Mouse (Mus musculus): Measurements from ENCODE around the gene Ttc6. TPM values are rescaled to one million over a fixed set of nuclear protein-coding genes. Genes with fewer than 3 reads are reported as not detected.

Gene Ttc6
- not detected in 2 replicates for total RNA-seq (2014; fragmentation: Nextera tagmentation)
- not detected in 2 replicates for total RNA-seq (2017)

GRCm38 (mm10) chr12:57563909-57564308, at the start of gene Ttc6:
TSS of gene Ttc6 (plus strand) at chr12:57564113.
- ATAC-seq (replicated peaks; ENCODE audit: low FRiP score, low TSS enrichment, poor library complexity, severe bottlenecking): no peak

- ATAC-seq (replicated peaks; ENCODE audit: low FRiP score, low TSS enrichment, poor library complexity, severe bottlenecking): no peak
Observed at GRCm38 (mm10) chr12:57514552-57514951, 49.4 kb upstream of the Ttc6 start.

- ATAC-seq (replicated peaks; ENCODE audit: low FRiP score, low TSS enrichment, poor library complexity, severe bottlenecking): no peak
Observed at GRCm38 (mm10) chr12:57515702-57516377, 48.1 kb upstream of the Ttc6 start.

GRCm38 (mm10) chr12:57528335-57528734, 35.6 kb upstream of the Ttc6 start:
- ATAC-seq (replicated peaks; ENCODE audit: low FRiP score, low TSS enrichment, poor library complexity, severe bottlenecking): no peak

GRCm38 (mm10) chr12:57530474-57530873, 33.4 kb upstream of the Ttc6 start:
- ATAC-seq (replicated peaks; ENCODE audit: low FRiP score, low TSS enrichment, poor library complexity, severe bottlenecking): no peak

GRCm38 (mm10) chr12:57534517-57534878, 29.4 kb upstream of the Ttc6 start:
- ATAC-seq (replicated peaks; ENCODE audit: low FRiP score, low TSS enrichment, poor library complexity, severe bottlenecking): no peak

GRCm38 (mm10) chr12:57534879-57535611, 28.9 kb upstream of the Ttc6 start:
- ATAC-seq (replicated peaks; ENCODE audit: low FRiP score, low TSS enrichment, poor library complexity, severe bottlenecking): no peak

- no peak for ATAC-seq (replicated peaks; ENCODE audit: low FRiP score, low TSS enrichment, poor library complexity, severe bottlenecking)
Observed at GRCm38 (mm10) chr12:57536056-57536908, 27.6 kb upstream of the Ttc6 start.

- ATAC-seq (replicated peaks; ENCODE audit: low FRiP score, low TSS enrichment, poor library complexity, severe bottlenecking): no peak
Observed at GRCm38 (mm10) chr12:57536909-57537670, 26.8 kb upstream of the Ttc6 start.

GRCm38 (mm10) chr12:57537791-57538587, 25.9 kb upstream of the Ttc6 start:
- ATAC-seq (replicated peaks; ENCODE audit: low FRiP score, low TSS enrichment, poor library complexity, severe bottlenecking): no peak

- no peak; the same call in 1 of the 2 replicates for ATAC-seq (replicated peaks; ENCODE audit: low FRiP score, low TSS enrichment, poor library complexity, severe bottlenecking)
Observed at GRCm38 (mm10) chr12:57538588-57539550, 25.0 kb upstream of the Ttc6 start.

- no peak for ATAC-seq (replicated peaks; ENCODE audit: low FRiP score, low TSS enrichment, poor library complexity, severe bottlenecking)
Observed at GRCm38 (mm10) chr12:57539551-57539985, 24.3 kb upstream of the Ttc6 start.

- ATAC-seq (replicated peaks; ENCODE audit: low FRiP score, low TSS enrichment, poor library complexity, severe bottlenecking): no peak
Observed at GRCm38 (mm10) chr12:57541118-57541517, 22.8 kb upstream of the Ttc6 start.

GRCm38 (mm10) chr12:57541931-57542745, 21.8 kb upstream of the Ttc6 start:
- ATAC-seq (replicated peaks; ENCODE audit: low FRiP score, low TSS enrichment, poor library complexity, severe bottlenecking): no peak

GRCm38 (mm10) chr12:57542746-57543626, 20.9 kb upstream of the Ttc6 start:
- no peak for ATAC-seq (replicated peaks; ENCODE audit: low FRiP score, low TSS enrichment, poor library complexity, severe bottlenecking)

GRCm38 (mm10) chr12:57543627-57543991, 20.3 kb upstream of the Ttc6 start:
- no peak for ATAC-seq (replicated peaks; ENCODE audit: low FRiP score, low TSS enrichment, poor library complexity, severe bottlenecking)

Data from megakaryocyte-erythroid progenitor cell, adult 5-6 weeks (primary cell).